In the genomic region with DNA sequence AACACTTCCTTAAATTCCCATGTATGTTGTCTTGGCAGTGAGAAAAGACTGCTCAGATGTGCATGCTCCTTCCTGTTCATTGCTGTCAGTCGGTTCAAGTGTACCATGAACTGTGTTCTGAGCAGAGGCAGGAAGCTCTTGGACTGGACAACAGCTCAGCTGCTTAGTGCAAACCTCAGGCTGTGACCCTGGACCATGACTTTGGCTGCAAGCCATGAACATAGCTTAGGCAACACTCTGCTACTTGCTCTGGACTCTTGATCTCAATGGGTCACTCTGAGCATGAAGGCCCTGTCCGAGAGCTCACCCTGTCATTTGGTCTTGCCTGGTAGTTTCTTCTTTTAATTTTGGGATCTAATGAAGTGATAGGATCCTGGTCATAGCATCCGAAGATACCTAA, we compare ENCODE assay signal across 14 mouse cellular contexts. TPM values are rescaled to one million over a fixed set of nuclear protein-coding genes. Genes with fewer than 3 reads are reported as not detected.
DNase-seq lines count a peak whose midpoint lies in the region; ATAC-seq and TF ChIP-seq lines count a peak whose summit lies in the region.
"Had no signal": no experiment of that assay in that cellular context is flagged by ENCODE, and none has a peak within 500 bp of the region (broad histone marks: within the 10 kb centered on the region; RNA-seq: fewer than 3 reads in every experiment).

No protein-coding gene starts in this region.

- H3K36me3 ChIP-seq in liver, adult 2 months (ENCODE audit: control insufficient read depth, insufficient read depth, low read length): peaks cover 2% of the 10 kb centered on the region; the same call in 1 of the 2 replicates
- no peaks in the 10 kb centered on the region for H3K36me3 ChIP-seq in lung, embryonic 16.5 days (ENCODE audit: control insufficient read depth, insufficient read depth, low read length)
- H3K36me3 ChIP-seq: limb, embryonic 12.5 days had no signal

- no peak for TF ChIP-seq CTCF in liver, adult 2 months (IDR thresholded peaks at IDR 0.05; ENCODE audit: low read depth, low read length)

- WGBS in liver, adult 2 months: 23% methylated on average over 3 of the region's 3 CpGs
- WGBS in lung, embryonic 16.5 days: 69% methylated on average over 3 of the region's 3 CpGs

- H3K27me3 ChIP-seq in liver, adult 2 months (ENCODE audit: control insufficient read depth, insufficient read depth, low read length): no peaks in the 10 kb centered on the region
- no peaks in the 10 kb centered on the region for H3K27me3 ChIP-seq in lung, embryonic 16.5 days (ENCODE audit: control insufficient read depth, insufficient read depth, low read depth, low read length)
- H3K27me3 ChIP-seq: limb, embryonic 12.5 days had no signal

- no peak overlapping the region for H3K9ac ChIP-seq in liver, adult 2 months (ENCODE audit: low read depth, low read length)
- H3K9ac ChIP-seq in lung, embryonic 16.5 days (ENCODE audit: low read length): no peak overlapping the region
- H3K9ac ChIP-seq: limb, embryonic 12.5 days had no signal

- no peak overlapping the region for H3K4me3 ChIP-seq in liver, adult 2 months (ENCODE audit: insufficient read depth, low read depth, low read length)
- no peak overlapping the region for H3K4me3 ChIP-seq in lung, embryonic 16.5 days (ENCODE audit: low read length)
- H3K4me3 ChIP-seq: limb, embryonic 12.5 days had no signal

- ATAC-seq in lung, embryonic 16.5 days (ENCODE audit: low read depth): peak; percentile 45; the same call in 1 of the 2 replicates
- ATAC-seq: forebrain, embryonic 16.5 days had no signal

- peaks cover 23% of the 10 kb centered on the region for H3K4me1 ChIP-seq in liver, adult 2 months (ENCODE audit: control insufficient read depth, insufficient read depth, low read length)
- peaks cover 4% of the 10 kb centered on the region for H3K4me1 ChIP-seq in lung, embryonic 16.5 days (replicated peaks; ENCODE audit: control insufficient read depth, insufficient read depth, low read length)
- H3K4me1 ChIP-seq: limb, embryonic 12.5 days had no signal

- no peaks in the 10 kb centered on the region for H3K9me3 ChIP-seq in lung, embryonic 16.5 days (ENCODE audit: control insufficient read depth, low read length)
- H3K9me3 ChIP-seq: limb, embryonic 12.5 days had no signal

- H3K4me2 ChIP-seq in lung, embryonic 16.5 days (ENCODE audit: low read depth, low read length): no peak overlapping the region
- H3K4me2 ChIP-seq: limb, embryonic 12.5 days; midbrain, embryonic 11.5 days had no signal

- peak; percentile 69 for DNase-seq in adipocyte (ENCODE audit: low spot score)
- peak; percentile 77 for DNase-seq in adrenal gland, adult 8-10 months
- DNase-seq in liver, adult 2 months (ENCODE audit: extremely low read depth, low read depth, low spot score): peak; percentile 100
- DNase-seq in left cerebral cortex, adult 11 months (ENCODE audit: low spot score): no peak
- DNase-seq in heart, postnatal 4 days: no peak
- no peak for DNase-seq in thymus, postnatal 14 days
- DNase-seq: cerebellum, postnatal 14 days; heart, postnatal 10 days; right cerebral cortex, adult 18-20 months had no signal

- TF ChIP-seq POLR2A in liver, adult 2 months (IDR thresholded peaks at IDR 0.05; ENCODE audit: extremely low read depth, insufficient read depth, low read length): no peak

- H3K27ac ChIP-seq in liver, adult 2 months (replicated peaks; ENCODE audit: insufficient read depth, low read depth, low read length): peak overlapping the region; percentile 80
- no peak overlapping the region for H3K27ac ChIP-seq in lung, embryonic 16.5 days (ENCODE audit: low read length)
- H3K27ac ChIP-seq: limb, embryonic 12.5 days had no signal

- peaks cover 27% of the 10 kb centered on the region; the same call in 1 of the 2 replicates for H3K79me2 ChIP-seq in liver, adult 2 months (ENCODE audit: control insufficient read depth, insufficient read depth, low read length)

RNA-seq across cellular contexts. Expression of a gene that starts 9.6 kb away (rescaled TPM):
- total RNA-seq in adrenal gland, adult 8-10 months (2022): 1 to 10 TPM; 3.7 to 6.2 (median 5.6) TPM
- total RNA-seq in liver, adult 2 months (2014; rRNA removed): 21.6 and 25.6 TPM in 2 replicates
- 176 and 191 TPM in 2 replicates for polyA plus RNA-seq in liver, adult 2 months (2012; rRNA removed)
- polyA plus RNA-seq in lung, embryonic 16.5 days (2015; fragmentation: Nextera tagmentation; extraction: Ambion mirVana): 3.6 and 3.7 TPM in 2 replicates
- 10 to 100 TPM; 37.0 to 39.2 TPM for total RNA-seq in heart, postnatal 4 days (2021)
- total RNA-seq: granulocyte monocyte progenitor cell, adult 5-6 weeks had no signal

Comparison
In these comparisons a context has a peak if more than half of its experiments do, and no peak if none do; other contexts are left out.
1. DNase-seq: peak in adipocyte (single experiment), adrenal gland, adult 8-10 months (single experiment) and liver, adult 2 months (single experiment); none in left cerebral cortex, adult 11 months (single experiment), heart, postnatal 4 days (single experiment) and thymus, postnatal 14 days (single experiment).